Mouse (Mus musculus) naive thymus-derived CD4-positive, alpha-beta T cell, adult 2 months (primary cell): ENCODE results near the gene Lst1.

Experiments used
- DNase-seq: peaks from one replicate; pipeline ENCODE4 v3.0.0-alpha.2; 2011; ENCODE audit warnings: low read depth

The Lst1 gene

DNA sequence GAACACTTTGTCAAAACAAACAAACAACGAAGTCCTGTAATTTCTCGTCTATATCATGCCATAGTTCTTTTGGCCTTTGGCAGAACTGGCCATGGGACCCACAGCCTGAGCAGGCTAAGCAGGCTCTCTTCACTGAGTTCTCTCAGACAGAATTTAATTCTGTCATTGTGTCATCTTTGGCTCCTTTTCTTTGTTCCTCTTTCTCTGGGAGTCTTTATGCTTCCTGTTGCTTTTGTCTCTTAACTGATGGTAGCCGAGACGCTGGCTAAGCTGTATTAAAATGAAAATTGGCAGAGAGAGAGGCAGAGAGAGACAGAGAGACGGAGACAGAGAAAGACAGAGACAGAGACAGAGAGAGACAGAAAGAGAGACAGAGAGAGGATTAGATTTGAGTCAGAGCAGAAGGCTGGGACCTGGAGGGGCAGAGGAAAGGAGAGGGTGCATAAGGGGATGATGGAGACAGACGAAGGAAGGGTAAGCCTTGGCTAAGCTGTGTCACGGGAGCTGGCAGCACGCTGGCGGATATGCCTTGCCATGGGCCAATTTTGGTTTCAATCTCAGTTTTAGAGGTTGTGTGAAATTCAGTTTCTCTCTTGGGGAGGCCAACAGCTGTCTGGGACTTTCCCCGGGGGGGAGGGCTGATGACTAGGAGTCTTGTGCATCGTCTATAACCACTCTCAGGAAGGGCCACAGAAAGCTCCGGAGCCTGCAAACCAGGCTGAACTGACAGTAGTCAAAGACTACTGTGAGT lies 21.7 kb upstream of the Lst1 start:
- peak; percentile 90 for DNase-seq

DNA sequence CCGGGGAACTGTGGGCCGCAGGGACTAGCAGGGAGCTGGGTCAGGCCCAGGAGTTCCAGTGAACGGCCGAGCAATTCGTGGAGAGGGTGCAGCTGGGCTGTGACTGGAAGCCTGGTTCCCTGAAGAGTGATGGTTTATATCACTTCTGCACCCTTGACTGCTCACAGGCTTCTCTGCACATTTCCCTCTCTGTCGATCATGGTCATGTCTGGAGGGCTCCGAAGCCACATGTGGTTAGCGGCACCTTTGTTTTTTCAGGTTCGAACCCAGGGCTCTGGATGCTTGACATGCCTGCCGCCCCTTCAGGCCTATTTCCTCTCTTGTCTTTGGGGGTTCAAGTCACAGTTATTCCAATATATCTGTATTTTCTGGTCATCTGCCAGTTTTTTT lies 17.1 kb upstream of the Lst1 start:
- no peak for DNase-seq

DNA sequence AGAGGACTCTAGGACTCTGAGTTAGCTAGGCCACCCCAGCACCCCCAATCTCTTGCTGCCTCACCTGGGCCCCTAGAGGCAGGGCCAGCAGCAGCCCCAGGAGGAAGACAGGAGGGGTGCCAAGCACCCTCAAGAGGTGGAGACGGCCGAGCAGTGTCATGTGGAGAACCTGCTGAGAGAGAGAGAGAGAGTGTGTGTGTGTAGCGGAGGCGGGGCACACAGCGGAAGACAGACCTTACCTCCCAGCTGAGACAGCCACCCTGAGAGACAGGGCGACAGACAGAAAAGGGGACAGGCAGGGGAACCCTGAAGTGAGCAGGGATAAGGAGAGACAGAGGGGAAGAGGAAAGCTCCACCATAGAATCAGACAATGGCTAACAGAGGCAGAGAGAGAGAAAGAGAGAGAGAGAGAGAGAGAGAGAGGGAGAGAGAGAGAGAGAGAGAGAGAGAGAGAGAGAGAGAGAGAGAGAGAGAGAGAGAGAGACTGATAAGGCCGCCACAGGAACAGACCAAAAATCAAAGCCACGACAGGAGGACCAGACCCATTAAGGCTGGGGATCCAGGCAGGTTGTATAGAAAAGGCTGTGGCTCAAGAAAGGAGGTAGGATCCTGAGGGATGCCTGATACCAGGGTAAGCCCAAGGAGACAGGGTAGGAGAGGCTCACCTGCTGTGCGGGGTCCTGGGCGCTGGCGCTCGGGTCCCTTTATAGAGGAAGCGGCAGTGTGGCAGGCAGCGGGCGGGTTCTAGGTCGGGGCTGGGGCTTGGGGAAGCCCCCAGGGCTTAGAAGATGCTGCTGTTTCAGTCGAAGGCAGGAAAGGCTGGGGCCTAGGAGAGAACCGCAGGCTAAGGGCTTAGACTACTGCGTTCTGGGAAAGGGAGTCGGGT lies 16.5 kb upstream of the Lst1 start, which contains the start of gene Lta:
Gene Lta (minus strand): TSS at position 858 of the 886 bp plus-strand sequence.
- DNase-seq, result peak; percentile 89

DNA sequence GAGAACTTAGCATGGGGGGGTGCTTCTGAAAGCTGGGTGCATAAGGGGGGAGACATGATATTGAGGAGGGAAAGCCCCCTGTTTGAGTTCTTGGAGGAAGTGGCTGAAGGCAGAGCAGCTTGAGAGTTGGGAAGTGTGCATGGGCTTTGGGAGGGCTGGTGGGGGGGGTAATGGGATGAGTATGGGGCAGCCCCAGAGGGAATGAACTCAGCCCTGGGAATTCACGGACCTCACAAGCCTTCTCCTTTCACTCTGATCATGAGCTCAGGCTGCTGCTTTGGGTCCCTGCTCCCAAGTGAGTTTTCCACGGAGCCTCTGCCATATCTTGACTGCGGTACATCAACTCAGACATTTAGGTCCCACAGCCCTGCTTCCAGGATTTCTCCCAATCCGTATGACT lies 14.2 kb upstream of the Lst1 start:
- DNase-seq, result no peak

DNA sequence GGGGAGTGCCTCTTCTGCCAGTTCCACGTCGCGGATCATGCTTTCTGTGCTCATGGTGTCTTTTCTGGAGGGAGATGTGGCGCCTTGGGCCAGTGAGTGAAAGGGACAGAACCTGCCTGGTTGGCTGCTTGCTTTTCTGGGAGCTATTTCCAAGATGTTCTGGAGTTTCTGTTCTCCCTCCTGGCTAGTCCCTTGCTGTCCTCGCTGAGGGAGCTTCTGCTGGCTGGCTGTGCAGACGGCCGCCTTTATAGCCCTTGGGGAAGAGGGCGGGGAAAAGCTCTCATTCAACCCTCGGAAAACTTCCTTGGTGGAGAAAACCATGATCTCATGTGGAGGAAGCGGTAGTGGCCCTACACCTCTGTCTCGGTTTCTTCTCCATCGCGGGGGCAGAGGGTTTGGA lies 13.5 kb upstream of the Lst1 start, which contains the start of gene Tnf:
Gene Tnf (minus strand): TSS at position 221 of the 400 bp plus-strand sequence.
- DNase-seq, result peak; percentile 88

DNA sequence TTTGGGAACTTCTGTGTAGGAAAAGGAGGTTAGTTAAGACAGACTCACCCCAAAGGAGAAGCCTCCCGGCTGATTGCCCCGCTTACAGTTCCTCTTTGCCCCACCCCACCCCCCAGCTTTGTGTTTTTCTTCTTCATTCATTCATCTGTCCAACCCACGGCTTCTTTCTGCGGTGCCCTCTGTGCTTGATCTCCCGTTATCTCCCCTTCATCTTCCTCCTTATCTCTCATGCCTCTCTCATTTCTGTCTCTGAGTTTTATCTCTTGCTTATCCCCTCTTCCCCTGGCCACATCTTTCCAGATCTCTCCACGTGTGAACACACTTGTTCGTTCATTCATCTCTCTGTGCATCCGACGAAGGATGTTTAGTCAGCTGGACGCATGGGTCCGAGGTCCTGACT lies 12.9 kb upstream of the Lst1 start:
- DNase-seq, result peak; percentile 60

DNA sequence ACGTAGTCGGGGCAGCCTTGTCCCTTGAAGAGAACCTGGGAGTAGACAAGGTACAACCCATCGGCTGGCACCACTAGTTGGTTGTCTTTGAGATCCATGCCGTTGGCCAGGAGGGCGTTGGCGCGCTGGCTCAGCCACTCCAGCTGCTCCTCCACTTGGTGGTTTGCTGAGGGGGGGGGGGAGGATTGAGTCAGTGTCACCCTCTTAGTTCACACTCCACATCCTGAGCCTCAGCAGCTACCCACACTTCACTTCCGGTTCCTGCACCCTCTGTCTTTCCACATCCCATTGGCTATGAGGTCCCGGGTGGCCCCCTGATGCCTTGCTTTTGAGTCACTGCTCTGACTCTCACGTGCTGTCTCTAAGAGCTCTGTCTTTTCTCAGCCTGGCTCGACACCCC lies 12.2 kb upstream of the Lst1 start:
- DNase-seq, result peak; percentile 92

DNA sequence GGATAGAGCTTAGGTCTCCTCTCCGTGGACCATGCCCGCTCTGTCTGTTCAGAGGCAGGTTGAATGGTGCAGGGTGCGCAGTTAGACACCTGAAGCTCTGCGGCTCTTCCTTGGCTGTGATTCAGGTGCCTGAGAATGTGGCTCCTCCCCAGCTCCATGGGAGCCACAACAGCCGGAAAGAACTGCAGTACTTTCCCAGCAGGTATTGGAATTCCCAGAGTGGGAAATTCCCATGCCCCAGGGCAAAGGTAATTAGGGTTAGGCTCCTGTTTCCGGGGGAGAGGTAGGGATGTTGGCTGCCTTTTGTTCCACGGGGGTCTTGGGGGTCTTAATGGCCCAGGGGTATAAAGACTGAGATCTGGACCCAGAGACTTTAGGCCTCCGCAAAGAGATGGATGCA lies 10.7 kb upstream of the Lst1 start:
- DNase-seq, result no peak

DNA sequence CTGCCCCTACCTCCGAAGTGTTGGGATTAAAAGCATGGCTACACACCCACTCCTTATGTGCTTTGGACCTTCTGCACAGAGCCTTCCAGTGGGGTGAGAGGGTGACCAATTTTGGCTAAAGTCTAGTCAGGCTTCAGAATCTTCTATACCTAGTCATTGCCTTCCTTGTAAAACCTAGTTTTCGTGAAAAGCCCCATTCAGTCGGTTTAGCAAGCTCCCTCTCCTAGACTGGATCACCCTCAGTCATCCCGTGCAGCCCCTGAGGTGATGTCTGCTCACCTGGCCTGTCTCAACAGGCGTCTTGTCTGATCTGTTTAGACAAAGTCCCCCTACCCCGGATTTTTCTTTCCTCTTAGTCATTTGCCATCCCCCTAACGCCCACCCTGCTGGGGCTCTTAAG lies 9.8 kb upstream of the Lst1 start:
- DNase-seq, result no peak

DNA sequence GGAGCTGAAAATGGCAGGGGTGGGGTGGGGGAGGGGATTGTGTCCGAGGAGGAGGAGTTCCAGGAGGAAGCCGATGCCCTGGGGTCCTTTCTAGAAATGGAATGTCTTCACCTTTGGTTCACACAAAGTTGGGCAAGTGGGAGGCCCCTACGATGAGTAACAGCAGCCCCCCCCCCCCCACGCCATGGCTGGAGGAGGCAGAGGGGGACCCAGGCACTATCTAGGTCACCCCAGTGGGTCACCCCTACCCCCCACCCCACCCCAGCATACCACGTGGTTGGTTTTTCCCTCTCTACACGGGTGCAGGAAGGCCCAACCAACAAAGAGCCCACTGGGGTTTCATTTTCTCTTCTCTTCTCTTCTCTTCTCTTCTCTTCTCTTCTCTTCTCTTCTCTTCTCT lies 8.9 kb upstream of the Lst1 start:
- DNase-seq, result peak; percentile 63

DNA sequence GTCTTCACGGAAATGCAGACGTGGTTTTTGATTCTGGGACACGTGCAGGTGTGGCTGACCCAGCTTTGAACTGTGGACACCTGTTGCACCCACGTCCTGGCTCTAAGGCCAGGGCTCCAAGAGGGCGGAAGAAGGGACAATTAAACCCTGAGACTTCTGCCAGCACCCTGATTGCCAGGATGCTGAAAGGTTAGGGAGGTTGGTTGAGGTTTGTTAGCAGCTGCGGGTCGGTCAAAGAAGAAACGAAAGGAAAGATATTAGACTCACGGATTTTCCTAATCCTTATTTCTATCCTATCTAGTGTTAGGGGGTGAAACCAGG lies 8.0 kb upstream of the Lst1 start:
- peak; percentile 58 for DNase-seq

DNA sequence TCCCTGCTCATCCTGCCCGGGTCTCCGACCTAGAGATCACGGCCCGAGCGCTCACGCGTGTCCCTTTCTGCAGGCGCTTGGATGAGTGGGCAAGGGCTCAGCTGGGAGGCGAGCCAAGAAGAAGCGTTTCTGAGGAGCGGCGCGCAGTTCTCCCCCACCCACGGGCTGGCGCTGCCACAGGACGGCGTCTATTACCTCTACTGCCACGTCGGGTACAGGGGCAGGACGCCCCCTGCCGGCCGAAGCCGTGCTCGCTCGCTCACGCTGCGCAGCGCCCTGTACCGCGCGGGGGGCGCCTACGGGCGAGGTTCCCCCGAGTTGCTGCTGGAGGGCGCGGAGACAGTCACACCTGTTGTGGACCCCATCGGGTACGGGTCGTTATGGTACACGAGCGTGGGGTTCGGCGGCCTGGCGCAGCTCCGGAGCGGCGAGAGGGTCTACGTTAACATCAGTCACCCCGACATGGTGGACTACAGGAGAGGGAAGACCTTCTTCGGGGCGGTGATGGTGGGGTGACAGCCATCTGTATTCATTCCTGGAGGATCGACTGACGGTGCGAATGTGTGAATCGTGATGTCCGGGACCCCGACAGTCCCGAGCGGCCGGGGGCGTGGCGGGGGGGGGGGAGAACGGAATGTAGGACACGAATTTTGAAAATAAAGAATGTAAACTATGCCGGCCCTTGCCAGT lies 7.5 kb upstream of the Lst1 start:
- peak; percentile 95 for DNase-seq

DNA sequence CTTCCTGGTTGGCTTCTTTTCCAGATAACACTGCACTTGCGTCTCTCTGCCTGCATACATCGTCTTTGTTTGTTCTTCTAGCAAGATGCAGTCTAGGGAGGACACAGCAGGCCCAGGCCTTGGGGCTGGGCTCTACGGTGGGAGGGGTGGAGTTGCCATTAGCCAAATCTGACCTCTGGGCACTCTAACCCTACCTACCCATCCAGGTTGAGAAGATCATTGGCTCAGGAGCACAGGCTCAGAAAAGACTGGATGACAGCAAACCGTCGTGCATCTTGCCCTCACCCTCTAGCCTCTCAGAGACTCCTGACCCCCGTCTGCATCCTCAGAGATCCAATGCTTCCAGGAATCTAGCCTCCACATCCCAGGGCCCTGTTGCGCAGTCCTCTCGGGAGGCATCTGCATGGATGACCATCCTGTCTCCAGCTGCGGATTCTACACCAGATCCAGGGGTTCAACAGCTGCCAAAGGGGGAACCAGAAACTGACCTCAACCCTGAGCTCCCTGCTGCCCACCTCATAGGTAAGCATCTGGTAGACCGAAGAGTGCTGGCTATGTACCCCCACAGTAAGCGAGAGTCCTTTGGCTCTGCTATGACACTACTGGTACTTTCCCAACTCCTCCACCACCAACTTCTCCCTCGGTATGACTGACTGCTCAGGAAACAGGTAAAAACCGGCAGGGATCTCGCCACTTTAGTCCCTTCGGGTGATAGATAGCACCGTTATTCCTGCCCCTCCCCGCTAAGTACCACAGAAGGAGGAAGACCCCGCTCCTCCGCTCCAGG lies 6.8 kb upstream of the Lst1 start:
- DNase-seq, result no peak

DNA sequence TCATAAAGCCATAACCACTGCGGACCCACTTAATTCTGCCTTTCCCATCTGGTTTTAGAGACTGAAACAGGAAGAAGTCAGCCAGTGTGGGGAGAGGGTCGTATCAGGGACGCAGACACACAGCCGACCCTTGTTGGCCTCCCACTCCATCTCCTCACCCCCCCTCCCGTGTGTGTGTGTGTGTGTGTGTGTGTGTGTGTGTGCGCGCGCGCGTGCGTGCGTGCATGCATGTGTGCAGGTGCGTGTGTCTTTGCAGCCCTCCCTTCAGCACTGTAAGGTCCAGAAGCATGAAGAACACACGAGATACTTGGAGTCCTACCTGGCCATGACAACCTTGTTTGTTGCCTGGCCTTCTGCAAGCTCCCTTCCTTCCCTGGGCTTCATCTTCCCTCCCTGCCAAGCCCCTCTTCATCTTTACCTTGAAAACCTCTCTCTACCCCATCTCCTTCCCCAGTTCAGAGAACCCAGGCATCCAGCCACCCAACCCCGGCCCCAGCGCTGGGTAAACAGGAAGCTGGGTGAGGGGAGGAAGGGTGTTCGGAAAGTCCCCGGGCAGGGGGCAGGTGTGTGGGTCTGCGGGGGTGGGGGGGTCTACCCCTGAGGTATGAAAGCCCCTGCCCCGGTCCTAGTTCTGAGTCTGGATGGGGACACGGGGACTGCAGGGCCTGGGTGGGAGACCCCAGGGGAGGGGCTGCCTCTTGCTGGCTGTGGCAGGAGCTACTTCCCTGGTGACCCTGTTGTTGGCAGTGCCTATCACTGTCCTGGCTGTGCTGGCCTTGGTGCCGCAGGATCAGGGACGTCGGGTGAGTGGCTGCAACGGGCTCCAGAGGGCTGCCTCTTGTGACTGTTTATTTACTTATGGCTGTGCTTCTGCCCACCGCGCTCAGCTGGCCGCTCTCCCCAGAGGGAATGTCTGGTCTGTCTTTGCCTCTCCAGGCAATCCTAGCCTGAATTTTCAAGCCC lies 5.9 kb upstream of the Lst1 start, which contains the start of gene Ltb:
Gene Ltb (plus strand): TSS at position 559 of the 963 bp plus-strand sequence.
- peak; percentile 88 for DNase-seq

DNA sequence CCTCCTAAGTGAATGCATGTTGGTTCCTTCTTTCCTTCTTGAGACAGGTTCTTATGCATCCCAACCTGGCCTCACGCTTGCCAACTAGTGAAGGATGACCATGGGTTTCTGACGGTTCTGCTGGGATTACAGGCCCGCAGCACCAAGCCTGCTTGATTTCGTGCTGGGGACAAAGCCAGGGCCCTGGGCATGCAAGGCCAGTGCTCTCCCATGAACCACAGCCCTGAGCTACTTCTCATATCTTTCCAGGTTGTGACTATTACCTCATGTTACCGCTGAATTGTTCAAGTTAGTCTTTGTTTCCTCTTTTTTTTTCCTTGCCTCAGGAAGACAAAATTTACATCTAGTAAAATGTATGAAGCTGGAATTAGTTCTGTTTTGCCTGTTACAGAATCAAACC lies 4.7 kb upstream of the Lst1 start:
- no peak for DNase-seq

DNA sequence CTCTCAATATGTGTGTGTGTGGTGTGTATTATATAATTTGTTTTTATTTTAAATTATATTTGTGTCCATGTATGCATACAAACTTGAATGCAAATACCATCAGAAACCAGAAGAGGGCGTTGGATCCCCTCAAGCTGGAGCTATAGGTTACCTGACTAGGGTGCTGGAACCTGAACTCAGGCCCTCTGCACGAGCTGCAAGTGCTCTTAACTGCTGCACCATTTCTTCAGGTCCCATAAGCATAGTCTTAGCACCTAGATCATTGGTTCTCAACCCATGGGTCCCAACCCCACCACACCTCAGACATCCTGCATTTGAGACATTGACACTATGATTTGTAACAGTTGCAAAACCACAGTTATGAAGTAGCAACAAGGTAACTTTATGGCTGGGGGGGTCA lies 3.5 kb upstream of the Lst1 start:
- DNase-seq, result peak; percentile 51

DNA sequence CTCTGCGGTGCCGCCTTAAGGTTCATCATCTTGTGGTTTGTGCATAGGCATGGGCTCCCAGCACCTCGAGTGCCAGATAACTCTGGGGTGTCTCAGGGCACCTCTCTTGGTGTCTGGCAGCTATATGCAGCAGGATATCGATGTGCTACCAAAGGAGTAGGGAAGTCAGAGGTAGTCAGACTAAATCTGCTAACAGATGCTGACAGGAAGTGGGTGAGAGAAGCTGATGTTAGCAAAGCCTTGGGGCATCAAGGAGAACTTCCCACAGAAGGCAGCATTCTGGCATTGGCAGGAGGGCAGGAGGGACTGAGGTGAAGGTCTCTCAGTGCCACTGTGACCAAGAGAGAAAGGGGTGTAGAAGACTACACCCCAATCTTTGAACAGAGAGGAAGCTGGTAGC lies 1.9 kb upstream of the Lst1 start:
- peak; percentile 80 for DNase-seq

DNA sequence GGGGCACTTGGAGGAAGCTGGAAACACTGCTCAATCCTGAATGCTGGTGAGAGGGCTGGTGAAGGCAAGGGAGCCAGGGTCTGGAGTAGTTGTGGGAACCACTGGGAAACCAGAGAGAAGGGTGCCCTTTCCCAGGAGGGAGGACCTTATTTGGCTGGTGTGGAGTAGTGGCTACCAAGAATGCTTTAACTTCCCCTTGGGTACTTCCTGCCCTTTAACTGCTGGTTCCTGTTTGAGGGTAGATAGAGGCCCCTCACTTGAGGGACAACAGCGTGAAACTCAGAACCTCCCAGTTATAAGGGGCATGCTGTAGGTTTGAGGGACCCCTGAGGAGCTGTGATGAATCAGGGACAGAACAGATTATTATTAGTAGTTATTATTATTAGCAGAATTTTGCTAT lies 947 bp upstream of the Lst1 start:
- peak; percentile 43 for DNase-seq

DNA sequence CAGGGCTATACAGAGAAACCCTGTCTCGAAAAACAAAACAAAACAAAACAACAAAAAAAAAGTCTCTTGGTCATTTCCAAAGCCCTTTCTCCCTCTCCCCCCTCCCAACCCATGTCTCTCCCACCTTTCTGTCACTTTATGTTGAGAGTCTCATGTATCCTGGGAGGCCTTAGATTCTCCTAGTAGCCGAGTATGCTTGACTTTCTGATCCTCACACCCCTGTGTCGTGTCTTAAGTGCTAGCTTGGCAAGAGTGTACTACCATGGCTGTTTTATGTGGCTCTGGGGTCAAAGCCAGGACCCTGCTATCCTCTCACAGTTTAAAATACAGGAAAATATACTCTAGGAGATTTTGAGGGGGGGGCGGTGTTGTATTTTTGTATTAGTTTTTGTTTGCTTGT lies 894 bp downstream of the Lst1 start:
- peak; percentile 46 for DNase-seq

DNA sequence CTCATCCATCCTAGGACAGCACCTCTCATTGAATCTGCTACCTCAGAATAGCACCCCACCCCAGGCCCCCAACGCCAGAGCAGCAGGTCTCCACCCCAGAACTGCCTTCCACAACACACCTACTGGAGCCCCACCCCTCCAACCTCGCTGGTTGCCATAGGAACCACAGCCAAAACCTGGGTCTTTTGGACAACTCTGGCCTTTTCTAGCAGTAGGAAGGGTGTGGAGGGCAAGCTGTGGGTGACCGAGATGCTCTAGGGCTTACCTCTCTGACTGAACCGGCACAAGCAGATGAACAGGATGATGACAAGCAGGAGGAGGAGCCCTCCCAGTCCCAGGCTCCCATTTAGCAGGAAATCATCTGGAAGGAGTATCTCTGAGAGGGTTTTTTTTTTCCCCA lies 1.6 kb downstream of the Lst1 start:
- peak; percentile 85 for DNase-seq
